Mouse (Mus musculus): ENCODE results near the gene Kti12.

Gene Kti12

GRCm38 (mm10) chr4:108869730-108870374 is 22.3 kb downstream of the Kti12 start:
- DNase-seq (ENCODE audit: low spot score in 2 of 2), result peak; percentile 33 to 79

GRCm38 (mm10) chr4:108873746-108874145 is 26.2 kb downstream of the Kti12 start:
- no peak for DNase-seq (ENCODE audit: low spot score in 2 of 2)

GRCm38 (mm10) chr4:108877901-108878300 is 30.3 kb downstream of the Kti12 start:
- DNase-seq (ENCODE audit: low spot score in 2 of 2), result no peak

DNA sequence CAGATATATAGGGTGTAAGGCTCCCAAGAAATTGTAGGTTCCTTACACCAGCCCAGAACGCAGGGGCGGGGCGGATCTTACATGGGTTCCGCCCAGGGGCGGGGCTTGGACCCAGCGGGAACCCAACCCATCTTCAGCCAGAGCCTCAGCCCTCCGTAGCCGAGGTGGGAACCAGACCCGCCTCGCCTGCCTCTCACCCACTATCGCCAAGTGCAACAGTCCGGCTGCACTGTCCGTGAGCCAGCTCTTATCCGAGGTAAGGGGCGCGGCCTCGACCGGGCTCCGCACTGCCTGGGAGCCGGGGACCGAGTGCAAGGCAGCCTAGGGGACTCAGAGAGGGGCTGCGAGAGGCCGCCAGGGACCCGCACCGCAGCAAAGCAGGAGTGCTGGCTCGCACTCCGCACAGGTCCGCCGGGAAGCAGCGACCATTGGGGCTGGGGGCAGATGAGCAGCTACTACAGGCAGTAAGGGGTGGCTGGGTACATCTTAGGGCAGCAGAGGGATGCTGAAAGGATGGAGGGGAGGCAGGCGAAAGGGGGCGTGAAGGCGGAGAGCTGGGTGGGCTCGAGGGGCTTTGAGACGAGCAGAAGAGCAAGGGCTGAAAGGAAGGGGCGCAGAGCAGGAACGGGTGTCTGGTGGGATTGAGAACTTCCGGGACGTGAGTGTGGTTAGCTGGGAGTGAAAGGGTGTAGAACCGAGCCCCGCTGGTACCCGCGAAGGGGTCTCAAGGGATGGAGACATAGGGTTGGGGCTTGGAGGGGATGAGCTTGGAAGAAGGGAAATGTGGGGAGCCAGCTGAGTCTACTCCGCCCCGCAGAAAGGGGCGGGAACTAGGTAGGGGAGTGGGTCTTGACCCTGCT is 31.6 kb downstream of the Kti12 start, which contains the start of gene Rab3b:
Gene Rab3b, plus strand, starts transcription at position 101 of the 860 bp plus-strand sequence.
- peak; percentile 12 to 47 for DNase-seq (ENCODE audit: low spot score in 2 of 2)

DNA sequence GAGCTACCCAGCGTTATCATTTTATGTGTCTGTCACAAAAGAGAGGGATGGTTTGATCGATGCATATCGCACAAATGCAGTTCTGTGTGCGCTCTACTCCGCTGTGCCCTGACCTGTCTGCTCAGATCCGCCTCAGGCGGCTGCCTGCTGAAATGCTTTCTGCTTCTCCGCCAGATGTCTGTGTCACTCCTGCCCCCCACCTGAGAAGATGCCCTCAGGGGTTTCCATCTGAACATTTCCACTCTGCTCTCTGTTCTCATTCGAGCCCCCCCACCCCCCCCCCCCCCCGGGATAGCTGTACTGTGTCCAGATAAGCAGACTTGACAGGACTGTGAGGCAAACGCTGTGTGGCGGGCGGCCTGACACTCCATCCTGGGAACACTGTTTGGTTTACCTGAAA is 36.2 kb downstream of the Kti12 start:
- no peak for DNase-seq (ENCODE audit: low spot score in 2 of 2)

DNA sequence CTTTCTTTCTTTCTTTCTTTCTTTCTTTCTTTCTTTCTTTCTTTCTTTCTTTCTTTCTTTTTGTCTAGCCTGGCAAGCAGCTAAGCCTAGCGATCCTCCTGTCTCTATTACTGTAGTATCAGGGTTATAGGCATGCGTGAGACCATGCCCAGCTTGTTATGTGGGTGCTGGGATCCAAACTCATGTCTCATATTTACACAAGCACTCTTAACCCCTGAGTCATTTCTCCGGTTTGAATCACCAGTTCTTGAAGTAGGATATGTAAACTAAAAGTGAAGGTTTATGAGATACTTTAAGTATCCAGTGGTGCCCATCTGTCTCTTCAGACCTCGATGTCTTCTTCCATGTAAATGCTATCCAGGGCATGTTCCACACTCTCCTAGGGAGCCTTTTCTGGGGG is 39.9 kb downstream of the Kti12 start:
- DNase-seq (ENCODE audit: low spot score in 2 of 2), result no peak

GRCm38 (mm10) chr4:108890876-108891275 is 43.3 kb downstream of the Kti12 start:
- DNase-seq (ENCODE audit: low spot score in 2 of 2), result no peak

Measured in thymus, postnatal 10 days (tissue).